In the genomic region with DNA sequence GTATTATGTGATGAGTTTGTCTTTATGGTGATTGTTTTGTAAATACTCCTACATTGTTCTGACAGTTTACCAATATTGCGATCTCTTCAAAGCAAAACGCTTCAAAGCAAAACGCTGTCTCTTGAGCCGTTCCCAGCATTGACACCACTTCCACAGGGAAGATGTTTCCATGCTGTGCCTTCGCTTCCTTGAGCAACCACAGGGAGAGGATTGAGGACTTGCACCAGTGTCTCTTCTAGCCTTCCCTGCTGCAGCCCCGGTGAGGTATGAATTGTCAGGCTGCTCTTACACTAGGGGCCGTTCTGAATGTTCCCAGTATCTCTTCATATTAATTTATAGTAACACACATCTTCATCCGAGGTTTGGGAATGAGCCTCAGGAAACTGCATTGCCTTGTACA, we compare ENCODE assay signal across 23 mouse cellular contexts.
DNase-seq lines count a peak whose midpoint lies in the region; ATAC-seq and TF ChIP-seq lines count a peak whose summit lies in the region.
"Had no signal": no experiment of that assay in that cellular context is flagged by ENCODE, and none has a peak within 500 bp of the region (broad histone marks: within the 10 kb centered on the region; RNA-seq: fewer than 3 reads in every experiment).

No protein-coding gene starts in this region.

- DNase-seq in heart, postnatal 10 days = no peak
- DNase-seq in hindbrain, embryonic 10.5 days (ENCODE audit: low spot score) = no peak
- DNase-seq in hindbrain, embryonic 11.5 days (ENCODE audit: low spot score) = no peak
- DNase-seq in midbrain, embryonic 11.5 days (ENCODE audit: low spot score, missing footprints) = peak; percentile 78
- DNase-seq: adrenal gland, postnatal 14 days; cerebellum, adult 11 months; cerebellum, adult 9-10 months; embryo, embryonic 11 days; gastrocnemius, postnatal 14 days; kidney, postnatal 25 days; liver; lung, postnatal 14 days; right cerebral cortex, adult 18-20 months; spleen, adult 18-20 months; thymus, postnatal 14 days had no signal

- peak overlapping the region; percentile 46 for H3K4me2 ChIP-seq in heart, embryonic 13.5 days
- no peak overlapping the region for H3K4me2 ChIP-seq in hindbrain, embryonic 11.5 days (replicated peaks; ENCODE audit: low read depth, low read length)
- no peak overlapping the region for H3K4me2 ChIP-seq in midbrain, embryonic 11.5 days
- no peak overlapping the region for H3K4me2 ChIP-seq in midbrain, embryonic 16.5 days (ENCODE audit: low read length)
- no peak overlapping the region for H3K4me2 ChIP-seq in intestine, postnatal 0 days (replicated peaks; ENCODE audit: low read depth)
- H3K4me2 ChIP-seq: embryonic facial prominence, embryonic 12.5 days; hindbrain, embryonic 13.5 days had no signal

- no peaks in the 10 kb centered on the region for H3K9me3 ChIP-seq in heart, embryonic 13.5 days
- no peaks in the 10 kb centered on the region for H3K9me3 ChIP-seq in hindbrain, embryonic 10.5 days
- H3K9me3 ChIP-seq in hindbrain, embryonic 11.5 days (ENCODE audit: control insufficient read depth, low read length) = no peaks in the 10 kb centered on the region
- no peaks in the 10 kb centered on the region for H3K9me3 ChIP-seq in midbrain, embryonic 11.5 days (ENCODE audit: control insufficient read depth, low read length)
- H3K9me3 ChIP-seq in midbrain, embryonic 16.5 days (replicated peaks; ENCODE audit: control insufficient read depth, low read length, poor library complexity, severe bottlenecking) = no peaks in the 10 kb centered on the region
- H3K9me3 ChIP-seq in intestine, postnatal 0 days (ENCODE audit: control insufficient read depth) = no peaks in the 10 kb centered on the region
- H3K9me3 ChIP-seq: embryonic facial prominence, embryonic 12.5 days; hindbrain, embryonic 13.5 days had no signal

- no peak overlapping the region for H3K4me3 ChIP-seq in heart, embryonic 13.5 days
- H3K4me3 ChIP-seq in hindbrain, embryonic 10.5 days = no peak overlapping the region
- H3K4me3 ChIP-seq in hindbrain, embryonic 11.5 days (ENCODE audit: low read depth, low read length) = no peak overlapping the region
- H3K4me3 ChIP-seq in midbrain, embryonic 11.5 days (ENCODE audit: low read depth, low read length) = no peak overlapping the region
- H3K4me3 ChIP-seq in midbrain, embryonic 16.5 days (ENCODE audit: low read depth, low read length) = no peak overlapping the region
- no peak overlapping the region for H3K4me3 ChIP-seq in intestine, postnatal 0 days (ENCODE audit: low read depth, low read length)
- H3K4me3 ChIP-seq: embryonic facial prominence, embryonic 12.5 days; hindbrain, embryonic 13.5 days had no signal

- H3K27me3 ChIP-seq in heart, embryonic 13.5 days (replicated peaks) = peaks cover 5% of the 10 kb centered on the region; the same call in 1 of the 2 replicates
- H3K27me3 ChIP-seq in hindbrain, embryonic 10.5 days (ENCODE audit: insufficient read depth, poor library complexity, severe bottlenecking) = no peaks in the 10 kb centered on the region
- no peaks in the 10 kb centered on the region for H3K27me3 ChIP-seq in hindbrain, embryonic 11.5 days (ENCODE audit: control insufficient read depth, insufficient read depth, low read length)
- peaks cover 7% of the 10 kb centered on the region for H3K27me3 ChIP-seq in midbrain, embryonic 11.5 days (ENCODE audit: control insufficient read depth, insufficient read depth, low read length)
- H3K27me3 ChIP-seq in midbrain, embryonic 16.5 days (ENCODE audit: control insufficient read depth, insufficient read depth, low read depth, low read length) = no peaks in the 10 kb centered on the region
- no peaks in the 10 kb centered on the region for H3K27me3 ChIP-seq in intestine, postnatal 0 days (replicated peaks; ENCODE audit: control insufficient read depth, insufficient read depth, low read length)
- H3K27me3 ChIP-seq: embryonic facial prominence, embryonic 12.5 days; hindbrain, embryonic 13.5 days had no signal

- H3K4me1 ChIP-seq in heart, embryonic 13.5 days = peaks cover 15% of the 10 kb centered on the region
- peaks cover 23% of the 10 kb centered on the region for H3K4me1 ChIP-seq in hindbrain, embryonic 10.5 days (replicated peaks)
- H3K4me1 ChIP-seq in hindbrain, embryonic 11.5 days (replicated peaks; ENCODE audit: control insufficient read depth, insufficient read depth, low read length) = 0 out of 2 replicates have a peak, but pooled peaks cover 2% of the 10 kb centered on the region
- peaks cover 5% of the 10 kb centered on the region; the same call in 1 of the 2 replicates for H3K4me1 ChIP-seq in midbrain, embryonic 11.5 days (ENCODE audit: control insufficient read depth, insufficient read depth, low read length)
- H3K4me1 ChIP-seq in midbrain, embryonic 16.5 days (ENCODE audit: control insufficient read depth, insufficient read depth, low read length) = no peaks in the 10 kb centered on the region
- H3K4me1 ChIP-seq in intestine, postnatal 0 days (replicated peaks; ENCODE audit: control insufficient read depth, insufficient read depth, low read length) = no peaks in the 10 kb centered on the region
- H3K4me1 ChIP-seq: embryonic facial prominence, embryonic 12.5 days had no signal

- intact Hi-C loops in heart, postnatal 10 days (cut with DNase I) = no loop called here

- no peak overlapping the region for H3K9ac ChIP-seq in heart, embryonic 13.5 days
- H3K9ac ChIP-seq in hindbrain, embryonic 11.5 days (ENCODE audit: low read depth, low read length) = no peak overlapping the region
- H3K9ac ChIP-seq in midbrain, embryonic 11.5 days (ENCODE audit: low read length) = no peak overlapping the region
- H3K9ac ChIP-seq in midbrain, embryonic 16.5 days (ENCODE audit: low read depth, low read length) = no peak overlapping the region
- no peak overlapping the region for H3K9ac ChIP-seq in intestine, postnatal 0 days (ENCODE audit: low read depth, low read length)
- H3K9ac ChIP-seq: embryonic facial prominence, embryonic 12.5 days; hindbrain, embryonic 13.5 days; liver, embryonic 14.5 days had no signal

- TF ChIP-seq CTCF in intestine, postnatal 0 days (IDR thresholded peaks at IDR 0.05; ENCODE audit: low read depth) = no peak

- no peaks in the 10 kb centered on the region for H3K36me3 ChIP-seq in heart, embryonic 13.5 days
- no peaks in the 10 kb centered on the region for H3K36me3 ChIP-seq in hindbrain, embryonic 10.5 days
- H3K36me3 ChIP-seq in hindbrain, embryonic 11.5 days (ENCODE audit: control insufficient read depth, insufficient read depth, low read length) = no peaks in the 10 kb centered on the region
- no peaks in the 10 kb centered on the region for H3K36me3 ChIP-seq in midbrain, embryonic 11.5 days (ENCODE audit: control insufficient read depth, insufficient read depth, low read length)
- no peaks in the 10 kb centered on the region for H3K36me3 ChIP-seq in midbrain, embryonic 16.5 days (ENCODE audit: control insufficient read depth, insufficient read depth, low read length)
- H3K36me3 ChIP-seq in intestine, postnatal 0 days (ENCODE audit: control insufficient read depth, insufficient read depth) = no peaks in the 10 kb centered on the region
- H3K36me3 ChIP-seq: embryonic facial prominence, embryonic 12.5 days; hindbrain, embryonic 13.5 days had no signal

- no peak overlapping the region for H3K27ac ChIP-seq in heart, embryonic 13.5 days (replicated peaks)
- H3K27ac ChIP-seq in hindbrain, embryonic 10.5 days = peak overlapping the region; percentile 16; the same call in 1 of the 2 replicates
- no peak overlapping the region for H3K27ac ChIP-seq in hindbrain, embryonic 11.5 days (ENCODE audit: low read depth, low read length)
- no peak overlapping the region for H3K27ac ChIP-seq in midbrain, embryonic 11.5 days (ENCODE audit: low read depth, low read length)
- no peak overlapping the region for H3K27ac ChIP-seq in midbrain, embryonic 16.5 days (ENCODE audit: low read length)
- no peak overlapping the region for H3K27ac ChIP-seq in intestine, postnatal 0 days (ENCODE audit: low read depth, low read length)
- H3K27ac ChIP-seq: embryonic facial prominence, embryonic 12.5 days; hindbrain, embryonic 13.5 days; liver, embryonic 14.5 days had no signal

- WGBS in heart, embryonic 13.5 days = 43% methylated on average over 8 of the region's 8 CpGs
- 65% methylated on average over 8 of the region's 8 CpGs for WGBS in hindbrain, embryonic 10.5 days
- 70% methylated on average over 8 of the region's 8 CpGs for WGBS in hindbrain, embryonic 11.5 days
- 69% methylated on average over 8 of the region's 8 CpGs for WGBS in midbrain, embryonic 11.5 days
- 48% methylated on average over 8 of the region's 8 CpGs for WGBS in midbrain, embryonic 16.5 days
- WGBS in intestine, postnatal 0 days = 38% methylated on average over 8 of the region's 8 CpGs

- ATAC-seq in heart, embryonic 13.5 days (ENCODE audit: extremely low read depth, insufficient number of reproducible peaks, low FRiP score, low TSS enrichment) = no peak
- no peak for ATAC-seq in hindbrain, embryonic 11.5 days (ENCODE audit: low FRiP score)
- no peak for ATAC-seq in midbrain, embryonic 11.5 days (ENCODE audit: low FRiP score)
- ATAC-seq in midbrain, embryonic 16.5 days = no peak
- ATAC-seq in intestine, postnatal 0 days = no peak
- ATAC-seq: CD4-positive, CD25-positive, alpha-beta regulatory T cell, adult 4 months; forebrain, embryonic 14.5 days had no signal
